In the genomic region with DNA sequence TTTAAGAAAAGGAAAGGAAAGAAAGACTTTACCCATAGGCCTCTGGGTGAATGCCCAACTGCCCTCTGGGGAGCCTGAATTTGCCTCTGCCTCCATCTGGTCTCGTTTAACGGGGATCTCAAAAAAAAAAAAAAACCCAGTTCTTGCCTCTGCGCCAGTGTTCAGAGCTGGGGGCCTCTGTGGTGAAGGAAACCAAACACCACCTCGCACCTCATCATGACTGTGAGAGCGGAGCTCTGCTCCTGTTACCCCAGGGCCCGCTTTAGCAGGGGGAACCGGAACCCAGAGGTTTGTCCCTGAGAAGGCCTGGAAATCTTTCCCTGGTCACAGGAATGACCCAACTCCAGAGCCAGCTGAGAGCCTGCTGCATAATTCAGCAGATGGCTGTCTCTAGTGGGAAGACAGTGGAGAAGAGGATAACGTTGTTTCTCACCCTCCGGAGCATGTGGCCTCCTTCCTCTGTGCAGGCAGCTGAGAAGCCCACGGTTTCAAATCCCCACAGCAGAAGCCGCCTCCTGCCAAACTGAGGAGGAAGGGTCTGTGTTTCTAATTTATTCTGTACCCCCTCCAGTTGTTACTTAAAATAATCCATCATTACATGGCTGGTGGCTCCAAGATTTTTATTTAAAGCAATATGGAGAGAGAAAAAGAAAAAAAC, we compare ENCODE assay signal across 8 mouse cellular contexts. TPM values are rescaled to one million over a fixed set of nuclear protein-coding genes. Genes with fewer than 3 reads are reported as not detected.
DNase-seq lines count a peak whose midpoint lies in the region; ATAC-seq lines count a peak whose summit lies in the region.
"Had no signal": no experiment of that assay in that cellular context is flagged by ENCODE, and none has a peak within 500 bp of the region (broad histone marks: within the 10 kb centered on the region; RNA-seq: fewer than 3 reads in every experiment).

No protein-coding gene starts in this region.

- no peak overlapping the region for H3K4me3 ChIP-seq in midbrain, embryonic 12.5 days
- no peak overlapping the region for H3K4me3 ChIP-seq in midbrain, embryonic 16.5 days (ENCODE audit: low read depth, low read length)
- H3K4me3 ChIP-seq in embryonic facial prominence, embryonic 12.5 days, result no peak overlapping the region

- H3K4me1 ChIP-seq in midbrain, embryonic 12.5 days, result peaks cover 5% of the 10 kb centered on the region; the same call in 1 of the 2 replicates
- H3K4me1 ChIP-seq in midbrain, embryonic 16.5 days (ENCODE audit: control insufficient read depth, insufficient read depth, low read length), result peaks cover 15% of the 10 kb centered on the region
- no peaks in the 10 kb centered on the region; the same call in 1 of the 2 replicates for H3K4me1 ChIP-seq in embryonic facial prominence, embryonic 12.5 days

- peak; percentile 45 for DNase-seq in left cerebral cortex, postnatal 4 days
- DNase-seq in right cerebral cortex, postnatal 4 days, result peak; percentile 22
- DNase-seq in layer of hippocampus, postnatal 14 days (ENCODE audit: low spot score in 2 of 2), result no peak

- no peaks in the 10 kb centered on the region for H3K27me3 ChIP-seq in midbrain, embryonic 12.5 days
- H3K27me3 ChIP-seq in midbrain, embryonic 16.5 days (ENCODE audit: control insufficient read depth, insufficient read depth, low read depth, low read length), result no peaks in the 10 kb centered on the region
- no peaks in the 10 kb centered on the region for H3K27me3 ChIP-seq in embryonic facial prominence, embryonic 12.5 days

- WGBS in midbrain, embryonic 12.5 days, result 60% methylated on average over 11 of the region's 11 CpGs
- 51% methylated on average over 11 of the region's 11 CpGs for WGBS in midbrain, embryonic 16.5 days
- WGBS in embryonic facial prominence, embryonic 12.5 days, result 38% methylated on average over 11 of the region's 11 CpGs

- H3K36me3 ChIP-seq in midbrain, embryonic 12.5 days, result no peaks in the 10 kb centered on the region
- no peaks in the 10 kb centered on the region for H3K36me3 ChIP-seq in midbrain, embryonic 16.5 days (ENCODE audit: control insufficient read depth, insufficient read depth, low read length)
- no peaks in the 10 kb centered on the region for H3K36me3 ChIP-seq in embryonic facial prominence, embryonic 12.5 days

- H3K4me2 ChIP-seq in midbrain, embryonic 12.5 days (replicated peaks), result no peak overlapping the region
- H3K4me2 ChIP-seq in midbrain, embryonic 16.5 days (ENCODE audit: low read length), result no peak overlapping the region
- peak overlapping the region; percentile 25; the same call in 1 of the 2 replicates for H3K4me2 ChIP-seq in embryonic facial prominence, embryonic 12.5 days (replicated peaks)

- no peak overlapping the region for H3K9ac ChIP-seq in midbrain, embryonic 12.5 days (replicated peaks)
- H3K9ac ChIP-seq in midbrain, embryonic 16.5 days (ENCODE audit: low read depth, low read length), result no peak overlapping the region
- H3K9ac ChIP-seq in embryonic facial prominence, embryonic 12.5 days, result no peak overlapping the region
- H3K9ac ChIP-seq: liver, embryonic 14.5 days had no signal

- H3K27ac ChIP-seq in midbrain, embryonic 12.5 days (replicated peaks), result 0 out of 2 replicates have a peak overlapping the region, but pooled peaks have one; percentile 15
- no peak overlapping the region for H3K27ac ChIP-seq in midbrain, embryonic 16.5 days (ENCODE audit: low read length)
- peak overlapping the region; percentile 75 for H3K27ac ChIP-seq in embryonic facial prominence, embryonic 12.5 days
- H3K27ac ChIP-seq: liver, embryonic 14.5 days had no signal

- no peaks in the 10 kb centered on the region for H3K9me3 ChIP-seq in midbrain, embryonic 12.5 days
- H3K9me3 ChIP-seq in midbrain, embryonic 16.5 days (replicated peaks; ENCODE audit: control insufficient read depth, low read length, poor library complexity, severe bottlenecking), result no peaks in the 10 kb centered on the region
- no peaks in the 10 kb centered on the region for H3K9me3 ChIP-seq in embryonic facial prominence, embryonic 12.5 days

- intact Hi-C loops in left cerebral cortex, postnatal 4 days (cut with DNase I), result loop anchor here (2.0 kb wide), 1 partner anchor 37 kb away; no protein-coding TSS in a partner anchor

- ATAC-seq in midbrain, embryonic 12.5 days (ENCODE audit: low FRiP score, low read depth), result no peak
- ATAC-seq in midbrain, embryonic 16.5 days, result no peak
- peak; percentile 67; the same call in 1 of the 2 replicates for ATAC-seq in embryonic facial prominence, embryonic 12.5 days (ENCODE audit: insufficient number of reproducible peaks, insufficient read depth, low FRiP score, low TSS enrichment)
- no peak for ATAC-seq in inflammation-experienced regulatory T-cells, adult 6 months

RNA-seq across cellular contexts. Expression of a gene that starts 7.8 kb away (rescaled TPM):
- polyA plus RNA-seq in midbrain, embryonic 12.5 days (2016; fragmentation: Nextera tagmentation; extraction: Ambion mirVana), result 49.2 and 55.5 TPM in 2 replicates
- 78.2 and 87.8 TPM in 2 replicates for polyA plus RNA-seq in midbrain, embryonic 16.5 days (2015; fragmentation: Nextera tagmentation; extraction: Ambion mirVana)
- 49.5 and 50.2 TPM in 2 replicates for polyA plus RNA-seq in embryonic facial prominence, embryonic 12.5 days (2016; fragmentation: Nextera tagmentation; extraction: Ambion mirVana)
- 10 to 100 TPM; 91.6 to 96.5 TPM for total RNA-seq in left cerebral cortex, postnatal 4 days (2021)
- 100 to 1,000 TPM; 122 to 151 (median 141) TPM for polyA plus RNA-seq in inflammation-experienced regulatory T-cells, adult 6 months (2017; shearing (Covaris generic))
- total RNA-seq in layer of hippocampus, postnatal 14 days (2021), result 10 to 100 TPM; 48.8 to 49.9 TPM

Comparison
In these comparisons a context has a peak if more than half of its experiments do, and no peak if none do; other contexts are left out.
1. DNase-seq: peak in left cerebral cortex, postnatal 4 days (single experiment) and right cerebral cortex, postnatal 4 days (single experiment); none in layer of hippocampus, postnatal 14 days (0 of 2).